Comparison of ENCODE assay signal across 18 mouse cellular contexts in the genomic region with DNA sequence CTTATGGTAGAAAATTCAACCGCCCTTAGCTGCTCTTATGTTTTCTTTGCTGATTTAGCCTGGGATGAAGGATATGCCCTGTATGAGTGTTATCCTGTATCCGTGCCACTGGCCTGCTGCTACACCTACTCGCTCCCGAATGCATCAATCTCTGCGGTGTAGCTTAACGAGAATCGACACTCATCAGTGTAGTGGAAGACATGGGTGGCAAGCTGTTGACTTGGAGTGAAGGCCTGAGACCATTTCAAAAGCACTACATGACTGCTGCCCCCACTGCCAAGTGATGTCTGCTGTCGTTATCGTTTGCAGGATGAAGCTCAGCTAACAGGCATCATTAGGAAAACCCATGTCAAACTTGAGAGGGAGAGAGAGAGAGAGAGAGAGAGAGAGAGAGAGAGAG.
"Had no signal": no experiment of that assay in that cellular context is flagged by ENCODE, and none has a peak within 500 bp of the region (broad histone marks: within the 10 kb centered on the region; RNA-seq: fewer than 3 reads in every experiment).

No protein-coding gene starts in this region.

- H3K9ac ChIP-seq: limb, embryonic 12.5 days; limb, embryonic 15.5 days; liver, embryonic 12.5 days; liver, embryonic 15.5 days; neural tube, embryonic 12.5 days; neural tube, embryonic 15.5 days had no signal

- ATAC-seq: intestine, embryonic 16.5 days; liver, embryonic 12.5 days had no signal

- H3K9me3 ChIP-seq: limb, embryonic 12.5 days; limb, embryonic 15.5 days; liver, embryonic 12.5 days; liver, embryonic 15.5 days; midbrain, embryonic 10.5 days; neural tube, embryonic 12.5 days; neural tube, embryonic 15.5 days had no signal

- H3K4me1 ChIP-seq: limb, embryonic 15.5 days; liver, embryonic 12.5 days; liver, embryonic 15.5 days; midbrain, embryonic 10.5 days had no signal

- H3K27me3 ChIP-seq: limb, embryonic 12.5 days; limb, embryonic 15.5 days; liver, embryonic 12.5 days; liver, embryonic 15.5 days; neural tube, embryonic 12.5 days; neural tube, embryonic 15.5 days had no signal

- H3K4me2 ChIP-seq: limb, embryonic 12.5 days; limb, embryonic 15.5 days; liver, embryonic 12.5 days; liver, embryonic 15.5 days; neural tube, embryonic 12.5 days; neural tube, embryonic 15.5 days had no signal

- H3K4me3 ChIP-seq: limb, embryonic 12.5 days; limb, embryonic 15.5 days; liver, embryonic 12.5 days; liver, embryonic 15.5 days; midbrain, embryonic 10.5 days; neural tube, embryonic 12.5 days; neural tube, embryonic 15.5 days had no signal

- H3K27ac ChIP-seq: limb, embryonic 12.5 days; limb, embryonic 15.5 days; liver, embryonic 12.5 days; liver, embryonic 15.5 days; midbrain, embryonic 10.5 days; neural tube, embryonic 12.5 days; neural tube, embryonic 15.5 days had no signal

- DNase-seq: kidney, adult 18-20 months; kidney, adult 9 months; kidney, postnatal 14 days; kidney, postnatal 4 days; lung, adult 2 months; lung, postnatal 14 days; lung, postnatal 4 days; midbrain, embryonic 14.5 days; thymus, adult 18-20 months; thymus, postnatal 4 days had no signal

- H3K36me3 ChIP-seq: limb, embryonic 12.5 days; limb, embryonic 15.5 days; liver, embryonic 12.5 days; liver, embryonic 15.5 days; midbrain, embryonic 10.5 days; neural tube, embryonic 12.5 days; neural tube, embryonic 15.5 days had no signal
